ENCODE assay signal across 12 mouse cellular contexts in the genomic region with DNA sequence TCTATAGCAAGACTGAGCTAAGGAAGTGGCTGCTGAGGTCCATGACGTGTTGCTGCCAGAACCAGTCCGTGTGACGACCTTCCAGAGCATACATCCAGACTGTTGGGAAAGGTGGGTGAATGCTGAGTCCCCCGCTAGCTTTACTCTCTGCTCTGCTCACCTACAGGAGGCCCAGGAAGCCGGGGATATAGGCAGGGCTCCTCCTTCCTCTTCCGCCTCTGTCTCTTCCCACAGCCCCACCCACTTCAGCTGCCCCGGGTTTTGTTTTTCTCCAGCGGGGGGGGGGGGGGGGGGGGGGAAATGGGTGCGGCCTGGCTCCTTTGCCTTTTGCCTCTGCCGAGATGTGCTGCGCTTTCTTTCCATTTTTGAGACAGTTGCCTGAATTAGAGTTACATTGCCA. TPM values are rescaled to one million over a fixed set of nuclear protein-coding genes. Genes with fewer than 3 reads are reported as not detected.
DNase-seq lines count a peak whose midpoint lies in the region; ATAC-seq lines count a peak whose summit lies in the region.
"Had no signal": no experiment of that assay in that cellular context is flagged by ENCODE, and none has a peak within 500 bp of the region (broad histone marks: within the 10 kb centered on the region; RNA-seq: fewer than 3 reads in every experiment).

No protein-coding gene starts in this region.

- no peak overlapping the region for H3K27ac ChIP-seq in kidney, embryonic 15.5 days
- H3K27ac ChIP-seq: embryonic facial prominence, embryonic 15.5 days; midbrain, embryonic 10.5 days had no signal

- no peaks in the 10 kb centered on the region for H3K27me3 ChIP-seq in kidney, embryonic 15.5 days
- H3K27me3 ChIP-seq: embryonic facial prominence, embryonic 15.5 days had no signal

- DNase-seq in B cell, adult 2 months = peak; percentile 41 to 45
- DNase-seq in CD8-positive naive resting alpha-beta T cell, adult 2 months (ENCODE audit: low read depth in 2 of 2, low spot score in 2 of 2) = peak; percentile 16 to 39
- no peak for DNase-seq in left cerebral cortex, adult 9 months (ENCODE audit: low spot score in 2 of 2)
- DNase-seq in gastrocnemius, postnatal 14 days = no peak
- no peak for DNase-seq in ovary, postnatal 36 days (ENCODE audit: low spot score)
- DNase-seq: kidney, adult 8-10 months; right cerebral cortex, postnatal 25 days had no signal

- no peaks in the 10 kb centered on the region for H3K9me3 ChIP-seq in kidney, embryonic 15.5 days (replicated peaks)
- H3K9me3 ChIP-seq: embryonic facial prominence, embryonic 15.5 days; midbrain, embryonic 10.5 days had no signal

- intact Hi-C loops in gastrocnemius, postnatal 14 days (cut with DNase I; ENCODE audit: low total_unique reads) = no loop called here

- no peaks in the 10 kb centered on the region for H3K36me3 ChIP-seq in kidney, embryonic 15.5 days
- H3K36me3 ChIP-seq: embryonic facial prominence, embryonic 15.5 days; midbrain, embryonic 10.5 days had no signal

- H3K4me2 ChIP-seq in kidney, embryonic 15.5 days = no peak overlapping the region
- H3K4me2 ChIP-seq: embryonic facial prominence, embryonic 15.5 days had no signal

- peak; percentile 83 for ATAC-seq in inflammation-experienced regulatory T-cells, adult 6 months
- peak; percentile 86 for ATAC-seq in megakaryocyte, adult 5-6 weeks (ENCODE audit: poor library complexity, severe bottlenecking)
- ATAC-seq in kidney, embryonic 15.5 days (replicated peaks; ENCODE audit: low FRiP score) = no peak

- peaks cover 31% of the 10 kb centered on the region for H3K4me1 ChIP-seq in kidney, embryonic 15.5 days

- H3K4me3 ChIP-seq in kidney, embryonic 15.5 days (replicated peaks) = no peak overlapping the region
- H3K4me3 ChIP-seq: embryonic facial prominence, embryonic 15.5 days; midbrain, embryonic 10.5 days had no signal

- no peak overlapping the region for H3K9ac ChIP-seq in kidney, embryonic 15.5 days
- H3K9ac ChIP-seq: embryonic facial prominence, embryonic 15.5 days had no signal

- WGBS in kidney, embryonic 15.5 days = 54% methylated on average over 10 of the region's 11 CpGs

RNA-seq across cellular contexts. Expression of gene Trim2, which starts 30.9 kb away (rescaled TPM):
- polyA plus RNA-seq in inflammation-experienced regulatory T-cells, adult 6 months (2017; shearing (Covaris generic)) = 1 to 10 TPM; 3.1 to 5.0 (median 4.8) TPM
- 0.62 TPM in 1 of 2 replicates, not detected in the other for total RNA-seq in megakaryocyte, adult 5-6 weeks (2015)
- 0.99 and 1.7 TPM in 2 replicates for total RNA-seq in megakaryocyte, adult 5-6 weeks (2017)
- 1 to 10 TPM; 4.9 to 5.4 TPM for total RNA-seq in gastrocnemius, postnatal 14 days (2021)
- 27.5 and 27.8 TPM in 2 replicates for polyA plus RNA-seq in kidney, embryonic 15.5 days (2015; fragmentation: Nextera tagmentation; extraction: Ambion mirVana)

Comparison
In these comparisons a context has a peak if more than half of its experiments do, and no peak if none do; other contexts are left out.
1. DNase-seq: peak in B cell, adult 2 months (2 of 2) and CD8-positive naive resting alpha-beta T cell, adult 2 months (2 of 2); none in left cerebral cortex, adult 9 months (0 of 2), gastrocnemius, postnatal 14 days (single experiment) and ovary, postnatal 36 days (single experiment).